Mouse (Mus musculus) gastrocnemius, adult 8-10 months (tissue): ENCODE results near the gene Mcrip2. TPM values are rescaled to one million over a fixed set of nuclear protein-coding genes. Genes with fewer than 3 reads are reported as not detected.

Experiments
- DNase-seq, 2 experiments: peaks; one replicate each; pipeline ENCODE4 v3.0.0; 2022; ENCODE audit warnings: low spot score in 2 of 2
- microRNA-seq: library from miRNA; unstranded; fragments of <30 nt; microRNA quantifications from one replicate; pipeline ENCODE4 v1.2.0, GENCODE M21; 2022
- total RNA-seq, 4 experiments: library from RNA; stranded (reverse); gene quantifications; 2 replicates each; pipeline ENCODE4 v1.2.4; 2022

Gene Mcrip2
- total RNA-seq, 4 experiments from 2014 or later: 87.4 to 108 (median 92.5) TPM

DNA sequence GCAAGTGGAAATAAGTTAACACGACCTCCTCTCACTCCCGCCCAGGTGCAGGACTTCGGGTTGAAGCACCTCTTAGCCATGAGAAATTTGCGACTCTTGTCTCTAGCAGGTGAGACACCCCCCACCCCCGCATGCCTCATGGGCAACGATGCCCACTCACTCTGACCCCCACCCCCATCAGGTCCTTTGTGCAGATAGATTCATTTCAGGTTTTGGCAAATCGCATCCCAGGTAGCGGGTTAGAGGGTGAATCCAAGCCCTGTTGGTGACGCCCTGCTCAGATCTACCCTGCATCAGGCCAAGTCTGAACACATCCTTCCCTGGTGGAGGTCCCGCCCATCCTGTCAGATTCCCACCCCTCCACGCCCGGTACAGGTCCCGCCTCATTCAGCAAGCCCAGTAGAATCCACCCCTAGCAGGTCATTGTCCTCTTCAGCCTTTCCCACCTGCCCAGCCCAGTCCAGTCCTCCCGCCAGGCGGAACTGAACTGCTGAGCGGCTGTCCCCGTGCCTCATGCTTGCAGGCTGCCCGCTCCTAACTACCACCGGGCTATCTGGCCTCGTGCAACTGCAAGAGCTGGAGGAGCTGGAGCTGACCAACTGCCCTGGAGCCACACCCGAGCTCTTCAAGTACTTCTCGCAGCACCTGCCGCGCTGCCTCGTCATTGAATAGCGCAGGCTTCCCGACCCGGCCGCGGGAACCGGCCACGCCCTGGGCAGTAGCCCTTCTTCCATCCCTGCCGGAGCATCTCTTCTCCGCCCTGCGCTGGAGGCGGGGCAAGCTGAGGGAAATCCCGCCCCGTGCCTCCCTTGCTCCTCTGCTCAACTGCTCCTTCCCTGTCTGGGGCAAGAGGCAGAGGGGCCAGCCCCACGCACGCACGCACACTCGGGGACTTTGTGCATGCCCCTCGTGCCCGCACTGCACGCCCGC, 49.4 kb downstream of the Mcrip2 start:
- no peak for DNase-seq

DNA sequence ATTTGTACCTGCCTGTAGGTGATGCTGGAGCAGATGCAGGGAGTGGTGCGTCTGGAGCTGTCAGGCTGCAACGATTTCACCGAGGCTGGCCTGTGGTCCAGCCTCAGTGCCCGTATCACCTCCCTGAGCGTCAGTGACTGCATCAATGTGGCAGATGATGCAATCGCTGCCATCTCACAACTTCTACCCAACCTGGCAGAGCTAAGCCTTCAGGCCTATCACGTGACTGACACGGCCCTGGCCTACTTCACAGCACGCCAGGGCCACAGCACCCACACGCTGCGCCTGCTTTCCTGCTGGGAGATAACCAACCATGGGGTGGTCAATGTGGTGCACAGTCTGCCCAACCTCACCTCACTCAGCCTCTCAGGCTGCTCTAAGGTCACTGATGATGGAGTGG, 50.9 kb downstream of the Mcrip2 start:
- no peak for DNase-seq

Small RNAs within 50 kb of the gene (microRNA-seq; reads per million reads assigned to microRNA genes)
- gene Mir3082: not detected

Other genes with a start within 250 kb of the Mcrip2 start
- not detected for gene Gng13, start 151.6 kb downstream of the Mcrip2 start, total RNA-seq
- gene Chtf18, start 141.3 kb downstream of the Mcrip2 start, total RNA-seq: 1 to 10 TPM in 1 of 4 experiments, under 1 TPM in 3; 0.87 to 1.4 (median 0.94) TPM
- gene Rpusd1, start 141.1 kb downstream of the Mcrip2 start, total RNA-seq: 1 to 10 TPM; 2.4 to 3.5 (median 3.1) TPM
- gene Mslnl, start 132.7 kb downstream of the Mcrip2 start, total RNA-seq: not detected
- under 1 TPM in 2 of 4 experiments, not detected in 2; 0.13 TPM for gene Msln, start 114.4 kb downstream of the Mcrip2 start, total RNA-seq
- gene Narfl, start 95.0 kb downstream of the Mcrip2 start, total RNA-seq: 10 to 100 TPM; 24.4 to 29.6 (median 26.5) TPM
- 10 to 100 TPM in 3 of 4 experiments, 1 to 10 TPM in 1; 9.4 to 12.1 (median 10.1) TPM for gene Haghl, start 83.1 kb downstream of the Mcrip2 start, total RNA-seq
- not detected for gene Ccdc78, start 82.2 kb downstream of the Mcrip2 start, total RNA-seq
- 10 to 100 TPM; 46.3 to 53.3 (median 47.6) TPM for gene Fam173a, start 75.9 kb downstream of the Mcrip2 start, total RNA-seq
- 1 to 10 TPM in 1 of 4 experiments, not detected in 3; 1.2 TPM for gene AC134908.4, start 73.1 kb downstream of the Mcrip2 start, total RNA-seq
- 10 to 100 TPM; 39.6 to 52.1 (median 46.8) TPM for gene Metrn, start 71.6 kb downstream of the Mcrip2 start, total RNA-seq
- 1 to 10 TPM in 1 of 4 experiments, under 1 TPM in 3; 0.27 to 1.0 (median 0.71) TPM for gene Fbxl16, start 59.7 kb downstream of the Mcrip2 start, total RNA-seq
- gene Wdr24, start 45.1 kb downstream of the Mcrip2 start, total RNA-seq: 10 to 100 TPM in 3 of 4 experiments, 1 to 10 TPM in 1; 9.8 to 13.2 (median 11.7) TPM
- 10 to 100 TPM; 11.0 to 13.0 (median 11.4) TPM for gene Jmjd8, start 39.9 kb downstream of the Mcrip2 start, total RNA-seq
- 100 to 1,000 TPM in 1 of 4 experiments, 10 to 100 TPM in 3; 87.3 to 101 (median 91.1) TPM for gene Stub1, start 35.4 kb downstream of the Mcrip2 start, total RNA-seq
- 10 to 100 TPM in 3 of 4 experiments, 1 to 10 TPM in 1; 9.5 to 18.5 (median 16.7) TPM for gene Rhbdl1, start 31.5 kb downstream of the Mcrip2 start, total RNA-seq
- gene Gm20683, start 27.0 kb downstream of the Mcrip2 start, total RNA-seq: 10 to 100 TPM in 2 of 4 experiments, 1 to 10 TPM in 2; 9.1 to 15.3 (median 12.3) TPM
- gene Rhot2, start 23.9 kb downstream of the Mcrip2 start, total RNA-seq: 10 to 100 TPM; 63.3 to 72.7 (median 68.0) TPM
- 1 to 10 TPM in 1 of 4 experiments, under 1 TPM in 3; 0.36 to 1.6 (median 0.84) TPM for gene Wdr90, start 7.3 kb downstream of the Mcrip2 start, total RNA-seq
- gene Mettl26, start 6.3 kb upstream of the Mcrip2 start, total RNA-seq: 10 to 100 TPM; 27.4 to 42.1 (median 31.3) TPM
- gene Wfikkn1, start 12.1 kb upstream of the Mcrip2 start, total RNA-seq: under 1 TPM; 0.15 to 0.62 (median 0.38) TPM
- 10 to 100 TPM in 3 of 4 experiments, 1 to 10 TPM in 1; 7.9 to 13.3 (median 12.7) TPM for gene Rab40c, start 51.0 kb upstream of the Mcrip2 start, total RNA-seq
- gene Pigq, start 76.2 kb upstream of the Mcrip2 start, total RNA-seq: 10 to 100 TPM; 18.1 to 21.0 (median 18.8) TPM
- not detected for gene Nhlrc4, start 76.2 kb upstream of the Mcrip2 start, total RNA-seq
- not detected for gene A930017K11Rik, start 83.8 kb upstream of the Mcrip2 start, total RNA-seq
- gene Capn15, start 117.0 kb upstream of the Mcrip2 start, total RNA-seq: 1 to 10 TPM; 2.9 to 5.0 (median 4.1) TPM
- 10 to 100 TPM; 71.4 to 85.9 (median 78.5) TPM for gene Rab11fip3, start 200.8 kb upstream of the Mcrip2 start, total RNA-seq
- gene Decr2, start 221.6 kb upstream of the Mcrip2 start, total RNA-seq: 1 to 10 TPM; 2.8 to 4.2 (median 2.8) TPM
- gene Nme4, start 226.8 kb upstream of the Mcrip2 start, total RNA-seq: 1 to 10 TPM; 1.9 to 4.0 (median 2.8) TPM
- 1 to 10 TPM; 2.6 to 4.1 (median 3.4) TPM for gene Tmem8, start 244.5 kb upstream of the Mcrip2 start, total RNA-seq